ENCODE assay signal across 17 mouse cellular contexts in genomic region chr12:108452151-108452874, GRCm38 (mm10).
DNase-seq lines count a peak whose midpoint lies in the region; ATAC-seq and TF ChIP-seq lines count a peak whose summit lies in the region.
"Had no signal": no experiment of that assay in that cellular context is flagged by ENCODE, and none has a peak within 500 bp of the region (broad histone marks: within the 10 kb centered on the region; RNA-seq: fewer than 3 reads in every experiment).

No protein-coding gene starts in this region.

- H3K4me2 ChIP-seq in kidney, embryonic 16.5 days (replicated peaks; ENCODE audit: low read depth, low read length) = 0 out of 2 replicates have a peak overlapping the region, but pooled peaks have one; percentile 18
- H3K4me2 ChIP-seq: lung, embryonic 15.5 days had no signal

- no peak overlapping the region for H3K4me3 ChIP-seq in kidney, embryonic 16.5 days (ENCODE audit: low read length)
- H3K4me3 ChIP-seq in kidney, adult 2 months (ENCODE audit: insufficient read depth, low read depth, low read length) = no peak overlapping the region
- H3K4me3 ChIP-seq: erythroblast, embryonic 14.5 days; heart, adult 2 months; layer of hippocampus, adult 2 months; lung, embryonic 15.5 days; megakaryocyte, embryonic 14.5 days had no signal

- TF ChIP-seq CTCF in kidney, adult 2 months (conservative IDR thresholded peaks at IDR 0.05; ENCODE audit: insufficient read depth, insufficient read length, low read depth, low read length) = no peak

- no peak overlapping the region for H3K27ac ChIP-seq in kidney, embryonic 16.5 days (ENCODE audit: low read length)
- H3K27ac ChIP-seq in kidney, adult 2 months (ENCODE audit: insufficient read depth, low read depth, low read length) = no peak overlapping the region
- H3K27ac ChIP-seq: heart, adult 2 months; layer of hippocampus, adult 2 months; lung, embryonic 15.5 days had no signal

- ATAC-seq in kidney, embryonic 16.5 days (ENCODE audit: low FRiP score, low TSS enrichment) = 0 out of 2 replicates have a peak, but pooled peaks have one; percentile 53

- H3K9ac ChIP-seq in kidney, embryonic 16.5 days (replicated peaks; ENCODE audit: low read length) = no peak overlapping the region
- H3K9ac ChIP-seq: lung, embryonic 15.5 days had no signal

- WGBS in kidney, embryonic 16.5 days = 38% methylated on average over 16 of the region's 16 CpGs
- 40% methylated on average over 16 of the region's 16 CpGs for WGBS in kidney, adult 2 months

- no peaks in the 10 kb centered on the region for H3K9me3 ChIP-seq in kidney, embryonic 16.5 days (ENCODE audit: low read length)
- H3K9me3 ChIP-seq: lung, embryonic 15.5 days had no signal

- 0 out of 2 replicates have a peak, but pooled peaks cover 10% of the 10 kb centered on the region for H3K4me1 ChIP-seq in kidney, embryonic 16.5 days (ENCODE audit: insufficient read depth, low read length)
- H3K4me1 ChIP-seq in kidney, adult 2 months (ENCODE audit: control insufficient read depth, insufficient read depth, low read length) = no peaks in the 10 kb centered on the region; the same call in 1 of the 2 replicates

- no peaks in the 10 kb centered on the region for H3K27me3 ChIP-seq in kidney, embryonic 16.5 days (ENCODE audit: insufficient read depth, low read length)
- no peaks in the 10 kb centered on the region for H3K27me3 ChIP-seq in kidney, adult 2 months (replicated peaks; ENCODE audit: control insufficient read depth, insufficient read depth, low read length)
- H3K27me3 ChIP-seq: lung, embryonic 15.5 days had no signal

- peak; percentile 46 to 53 for DNase-seq in cerebellum, postnatal 10 days
- DNase-seq in cerebellum, adult 18-20 months = no peak
- DNase-seq in kidney, adult 2 months = no peak
- DNase-seq in CD4-positive, CD25-positive, alpha-beta regulatory T cell, adult 2 months (ENCODE audit: low read depth, low spot score) = peak; percentile 40
- peak; percentile 65 for DNase-seq in retina, postnatal 1 day
- no peak for DNase-seq in heart, adult 11 months
- no peak for DNase-seq in layer of hippocampus, adult 9-10 months (ENCODE audit: low spot score)
- DNase-seq: adrenal gland, adult 2 months; cerebellum, adult 8-10 months; heart, adult 2 months; heart, postnatal 10 days; spleen, adult 18-20 months had no signal

- no peak for TF ChIP-seq POLR2A in kidney, adult 2 months (IDR thresholded peaks at IDR 0.05; ENCODE audit: low read depth, low read length)

- H3K36me3 ChIP-seq in kidney, embryonic 16.5 days (ENCODE audit: insufficient read depth, low read length) = no peaks in the 10 kb centered on the region
- no peaks in the 10 kb centered on the region for H3K36me3 ChIP-seq in kidney, adult 2 months (ENCODE audit: control insufficient read depth, insufficient read depth, low read length)
- H3K36me3 ChIP-seq: lung, embryonic 15.5 days had no signal

Comparison
In these comparisons a context has a peak if more than half of its experiments do, and no peak if none do; other contexts are left out.
1. DNase-seq: peak in cerebellum, postnatal 10 days (2 of 2), CD4-positive, CD25-positive, alpha-beta regulatory T cell, adult 2 months (single experiment) and retina, postnatal 1 day (single experiment); none in cerebellum, adult 18-20 months (0 of 2), kidney, adult 2 months (single experiment), heart, adult 11 months (single experiment) and layer of hippocampus, adult 9-10 months (single experiment).